Mouse (Mus musculus) layer of hippocampus, postnatal 10 days (tissue): ENCODE results near the gene Mrpl2. TPM values are rescaled to one million over a fixed set of nuclear protein-coding genes. Genes with fewer than 3 reads are reported as not detected.

Experiments
- DNase-seq, 2 experiments: peaks; one replicate each; pipeline ENCODE4 v3.0.0; 2021; ENCODE audit warnings: low spot score in 2 of 2
- total RNA-seq, 2 experiments: library from RNA; stranded (reverse); gene quantifications; 2 replicates each; pipeline ENCODE4 v1.2.3; 2021

Gene Mrpl2
- total RNA-seq, 2 experiments from 2014 or later: 52.4 to 54.0 TPM

GRCm38 (mm10) chr17:46624598-46624997 lies 21.4 kb upstream of the Mrpl2 start:
- no peak for DNase-seq

- no peak for DNase-seq
Measured at GRCm38 (mm10) chr17:46627409-46627808, 18.6 kb upstream of the Mrpl2 start.

- peak in 1 of 2 experiments; percentile 53 for DNase-seq
Measured at GRCm38 (mm10) chr17:46628471-46628790, 17.6 kb upstream of the Mrpl2 start.

- DNase-seq: peak; percentile 82 to 90
Measured at GRCm38 (mm10) chr17:46628791-46629684, 17.0 kb upstream of the Mrpl2 start, which contains the start of gene Ptk7. Gene Ptk7 (minus strand): TSS chr17:46629504.

GRCm38 (mm10) chr17:46629685-46630441 lies 16.2 kb upstream of the Mrpl2 start:
- DNase-seq: no peak

- peak; percentile 80 to 84 for DNase-seq
Measured at GRCm38 (mm10) chr17:46636831-46637523, 9.1 kb upstream of the Mrpl2 start.

- no peak for DNase-seq
Measured at GRCm38 (mm10) chr17:46639929-46640328, 6.1 kb upstream of the Mrpl2 start.

- no peak for DNase-seq
Measured at GRCm38 (mm10) chr17:46642060-46642459, 4.0 kb upstream of the Mrpl2 start.

GRCm38 (mm10) chr17:46644152-46644805 lies 1.8 kb upstream of the Mrpl2 start:
- DNase-seq: no peak

GRCm38 (mm10) chr17:46644916-46645475 lies 1.0 kb upstream of the Mrpl2 start:
- peak in 1 of 2 experiments; percentile 47 for DNase-seq

- no peak for DNase-seq
Measured at GRCm38 (mm10) chr17:46646322-46646662, 263 bp downstream of the Mrpl2 start.

GRCm38 (mm10) chr17:46647279-46647678 lies 1.2 kb downstream of the Mrpl2 start:
- DNase-seq: no peak

- no peak for DNase-seq
Measured at GRCm38 (mm10) chr17:46648436-46648835, 2.4 kb downstream of the Mrpl2 start.

GRCm38 (mm10) chr17:46649811-46650210 lies 3.8 kb downstream of the Mrpl2 start:
- DNase-seq: peak in 1 of 2 experiments; percentile 37

- DNase-seq: peak; percentile 88 to 94
Measured at GRCm38 (mm10) chr17:46650232-46651031, 4.4 kb downstream of the Mrpl2 start, which contains the start of gene Cul7. Gene Cul7 (plus strand): TSS chr17:46650337.

- no peak for DNase-seq
Measured at GRCm38 (mm10) chr17:46651292-46651691, 5.3 kb downstream of the Mrpl2 start.

- no peak for DNase-seq
Measured at GRCm38 (mm10) chr17:46651755-46652547, 5.9 kb downstream of the Mrpl2 start.

GRCm38 (mm10) chr17:46656054-46656453 lies 10.0 kb downstream of the Mrpl2 start:
- DNase-seq: no peak

GRCm38 (mm10) chr17:46661351-46661750 lies 15.3 kb downstream of the Mrpl2 start:
- no peak for DNase-seq
